Mouse (Mus musculus) liver, embryonic 13.5 days (tissue): ENCODE measurements around the gene Gm14226. TPM values are rescaled to one million over a fixed set of nuclear protein-coding genes. Genes with fewer than 3 reads are reported as not detected.
A peak's percentile ranks its signal among the peaks of the same experiment; 100 is the strongest.

Experiments used
- ATAC-seq: fragments of 200-750 bp; cut with Nextera tagmentation; 2 replicates; pipeline ENCODE4 v1.8.0; 2017; ENCODE audit warnings: low read depth, mild to moderate bottlenecking, moderate number of reproducible peaks, moderate library complexity
- DNase-seq: peaks from one replicate; pipeline ENCODE4 v3.0.0; 2022
- H3K27ac ChIP-seq: fragments of 300-500 bp; sonication (generic); 2 replicates; pipeline ENCODE4 v1.5.1; 2015; ENCODE audit warnings: moderate library complexity, mild to moderate bottlenecking, inconsistent platforms
- H3K27me3 ChIP-seq: fragments of 300-500 bp; sonication (generic); 2 replicates; pipeline ENCODE4 v1.6.1; 2015; ENCODE audit warnings: mild to moderate bottlenecking, inconsistent platforms
- H3K36me3 ChIP-seq: fragments of 300-500 bp; sonication (generic); 2 replicates; pipeline ENCODE4 v1.6.1; 2015; ENCODE audit warnings: mild to moderate bottlenecking, inconsistent platforms
- H3K4me1 ChIP-seq: fragments of 300-500 bp; sonication (generic); replicated peaks from 2 replicates; pipeline ENCODE4 v1.6.1; 2015; ENCODE audit warnings: inconsistent platforms
- H3K4me2 ChIP-seq: fragments of 300-500 bp; sonication (generic); 2 replicates; pipeline ENCODE4 v1.6.1; 2015; ENCODE audit warnings: inconsistent platforms, mild to moderate bottlenecking, moderate library complexity
- H3K4me3 ChIP-seq: fragments of 300-500 bp; sonication (generic); replicated peaks from 2 replicates; pipeline ENCODE4 v1.5.1; 2015; ENCODE audit warnings: mild to moderate bottlenecking, inconsistent platforms
- H3K9ac ChIP-seq: fragments of 300-500 bp; sonication (generic); 2 replicates; pipeline ENCODE4 v1.6.1; 2015; ENCODE audit warnings: mild to moderate bottlenecking, inconsistent platforms
- H3K9me3 ChIP-seq: fragments of 300-500 bp; sonication (generic); replicated peaks from 2 replicates; pipeline ENCODE4 v1.6.1; 2016; ENCODE audit warnings: inconsistent platforms
- WGBS: fragments of 180-500 bp; shearing (Covaris S2); methylation state at CpG from one replicate; pipeline ENCODE4 v1.1.7; 2015; ENCODE audit not compliant: insufficient replicate concordance; 5-methylcytosine and 5-hydroxymethylcytosine counted together
- polyA plus RNA-seq: library from polyadenylated mRNA; unstranded; fragments of >200 nt; fragmentation: Nextera tagmentation; extraction: Ambion mirVana; gene quantifications from 2 replicates; pipeline ENCODE4 v1.2.1, GENCODE M21; 2015

The Gm14226 gene
- polyA plus RNA-seq, 1 experiment from 2014 or later = 0.41 TPM

- DNase-seq (peak; percentile 87), ATAC-seq (peak; percentile 92)
- peak within 1 kb of the TSS; percentile 90 for H3K4me2 ChIP-seq
- H3K4me3 ChIP-seq = peak within 1 kb of the TSS; percentile 81
- H3K9me3 ChIP-seq = no peaks in the 10 kb centered on the region
- WGBS = under 1% methylated on average over 56 of the region's 56 CpGs
- peak within 1 kb of the TSS; percentile 87 for H3K27ac ChIP-seq
- H3K27me3 ChIP-seq = no peaks in the 10 kb centered on the region
- peaks cover 3% of the 10 kb centered on the region; the same call in 1 of the 2 replicates for H3K36me3 ChIP-seq
- H3K9ac ChIP-seq = peak within 1 kb of the TSS; percentile 93
- H3K4me1 ChIP-seq = peaks cover 53% of the 10 kb centered on the region
Observed at GRCm38 (mm10) chr2:155073978-155074765, 56.1 kb downstream of the Gm14226 start, which contains the start of gene Ahcy. Gene Ahcy, minus strand, starts transcription at chr2:155074497.

GRCm38 (mm10) chr2:155074766-155075330 is 56.8 kb downstream of the Gm14226 start:
- H3K9ac ChIP-seq = peak overlapping the region; percentile 93
- H3K36me3 ChIP-seq = 0 out of 2 replicates have a peak, but pooled peaks cover 3% of the 10 kb centered on the region
- H3K9me3 ChIP-seq = no peaks in the 10 kb centered on the region
- H3K4me1 ChIP-seq = peaks cover 53% of the 10 kb centered on the region
- peak; percentile 2 for ATAC-seq
- H3K4me3 ChIP-seq = peak overlapping the region; percentile 81
- DNase-seq = no peak
- WGBS = 8% methylated on average over 12 of the region's 12 CpGs
- peak overlapping the region; percentile 90 for H3K4me2 ChIP-seq
- no peaks in the 10 kb centered on the region for H3K27me3 ChIP-seq
- peak overlapping the region; percentile 87 for H3K27ac ChIP-seq

DNA sequence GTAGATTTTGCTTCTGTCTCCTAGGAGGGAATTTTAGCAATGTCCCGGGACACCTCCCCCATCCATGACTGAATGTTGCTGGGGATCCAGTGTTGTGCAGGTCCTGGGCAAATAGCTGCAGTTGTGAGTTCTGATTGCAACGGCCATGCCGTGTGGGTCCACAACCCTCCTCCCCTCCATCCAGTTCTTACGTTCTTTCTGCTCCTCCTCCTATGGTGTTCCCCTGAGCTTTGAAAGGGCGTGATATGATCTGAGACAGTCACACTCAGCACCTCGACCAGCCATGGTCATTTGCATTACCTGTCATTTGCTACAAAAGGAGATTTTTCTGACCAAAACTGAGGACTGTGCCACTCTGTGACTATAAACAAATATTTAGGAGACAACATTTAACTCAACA is 57.6 kb downstream of the Gm14226 start:
- Histone ChIP-seq H3K36me3 (0 out of 2 replicates have a peak, but pooled peaks cover 3% of the 10 kb centered on the region), H3K9me3 (no peaks in the 10 kb centered on the region), H3K4me3 (no peak overlapping the region), H3K27ac (no peak overlapping the region), H3K27me3 (no peaks in the 10 kb centered on the region), H3K4me2 (peak overlapping the region; percentile 90), H3K9ac (no peak overlapping the region), H3K4me1 (peaks cover 50% of the 10 kb centered on the region)
- DNase-seq (no peak), ATAC-seq (no peak)
- WGBS = 65% methylated on average over 6 of the region's 6 CpGs

Other genes with a start within 250 kb of the Gm14226 start
- gene Gm14214, start 248.2 kb upstream of the Gm14226 start, polyA plus RNA-seq = not detected in 2 replicates
- gene Raly, start 227.2 kb upstream of the Gm14226 start, polyA plus RNA-seq = 26.8 and 29.5 TPM in 2 replicates
- 0.22 TPM in 1 of 2 replicates, not detected in the other for gene a, start 226.9 kb upstream of the Gm14226 start, polyA plus RNA-seq
- 106 and 130 TPM in 2 replicates for gene Eif2s2, start 125.3 kb upstream of the Gm14226 start, polyA plus RNA-seq
- 63.1 and 65.3 TPM in 2 replicates for gene Ahcy, start 56.2 kb downstream of the Gm14226 start, polyA plus RNA-seq
- gene Itch, start 115.2 kb downstream of the Gm14226 start, polyA plus RNA-seq = 14.6 and 18.9 TPM in 2 replicates
- gene Dynlrb1, start 218.3 kb downstream of the Gm14226 start, polyA plus RNA-seq = 147 and 150 TPM in 2 replicates